ENCODE assay signal across 22 mouse cellular contexts in genomic region chr12:79393636-79394035, GRCm38 (mm10).
DNase-seq lines count a peak whose midpoint lies in the region; ATAC-seq and TF ChIP-seq lines count a peak whose summit lies in the region.
"Had no signal": no experiment of that assay in that cellular context is flagged by ENCODE, and none has a peak within 500 bp of the region (broad histone marks: within the 10 kb centered on the region; RNA-seq: fewer than 3 reads in every experiment).

No protein-coding gene starts in this region.

- TF ChIP-seq CTCF in embryonic fibroblast, embryonic 13.5 days (IDR thresholded peaks at IDR 0.05; ENCODE audit: borderline replicate concordance, insufficient read depth, low read length) = no peak
- no peak for TF ChIP-seq CTCF in stomach, postnatal 0 days (IDR thresholded peaks at IDR 0.05; ENCODE audit: low read depth)
- TF ChIP-seq CTCF in midbrain, postnatal 0 days (IDR thresholded peaks at IDR 0.05) = no peak

- H3K36me3 ChIP-seq in lung, embryonic 15.5 days = no peaks in the 10 kb centered on the region
- no peaks in the 10 kb centered on the region for H3K36me3 ChIP-seq in stomach, postnatal 0 days (ENCODE audit: control insufficient read depth, insufficient read depth, low read length)
- no peaks in the 10 kb centered on the region for H3K36me3 ChIP-seq in midbrain, postnatal 0 days (ENCODE audit: insufficient read depth, low read length)
- H3K36me3 ChIP-seq: embryonic facial prominence, embryonic 15.5 days; forebrain, embryonic 15.5 days; heart, embryonic 10.5 days; hindbrain, embryonic 12.5 days had no signal

- H3K9me3 ChIP-seq in lung, embryonic 15.5 days = no peaks in the 10 kb centered on the region
- H3K9me3 ChIP-seq in stomach, postnatal 0 days (ENCODE audit: control insufficient read depth, low read length) = no peaks in the 10 kb centered on the region
- H3K9me3 ChIP-seq in midbrain, postnatal 0 days (ENCODE audit: low read length) = no peaks in the 10 kb centered on the region
- H3K9me3 ChIP-seq: embryonic facial prominence, embryonic 15.5 days; forebrain, embryonic 15.5 days; heart, embryonic 10.5 days; hindbrain, embryonic 12.5 days had no signal

- peak; percentile 52; the same call in 1 of the 2 replicates for ATAC-seq in lung, embryonic 15.5 days (ENCODE audit: borderline replicate concordance, extremely low read depth, low FRiP score, low TSS enrichment)
- ATAC-seq in stomach, postnatal 0 days (ENCODE audit: low FRiP score, low TSS enrichment) = no peak
- ATAC-seq in CD4-positive, CD25-positive, alpha-beta regulatory T cell, adult 4 months = no peak
- no peak for ATAC-seq in midbrain, postnatal 0 days (ENCODE audit: low FRiP score)
- ATAC-seq: forebrain, embryonic 15.5 days; hindbrain, postnatal 0 days had no signal

- no peaks in the 10 kb centered on the region for H3K27me3 ChIP-seq in lung, embryonic 15.5 days
- H3K27me3 ChIP-seq in stomach, postnatal 0 days (ENCODE audit: control insufficient read depth, insufficient read depth, low read length) = no peaks in the 10 kb centered on the region
- H3K27me3 ChIP-seq in midbrain, postnatal 0 days (ENCODE audit: insufficient read depth, low read length) = no peaks in the 10 kb centered on the region
- H3K27me3 ChIP-seq: embryonic facial prominence, embryonic 15.5 days; forebrain, embryonic 15.5 days; hindbrain, embryonic 12.5 days had no signal

- WGBS in lung, embryonic 15.5 days = 38% methylated on average over 2 of the region's 2 CpGs
- WGBS in stomach, postnatal 0 days = 37% methylated on average over 2 of the region's 2 CpGs
- 86% methylated on average over 2 of the region's 2 CpGs for WGBS in midbrain, postnatal 0 days

- H3K9ac ChIP-seq in lung, embryonic 15.5 days = no peak overlapping the region
- H3K9ac ChIP-seq in stomach, postnatal 0 days (ENCODE audit: low read length) = no peak overlapping the region
- no peak overlapping the region for H3K9ac ChIP-seq in midbrain, postnatal 0 days (replicated peaks; ENCODE audit: low read length, poor library complexity, severe bottlenecking)
- H3K9ac ChIP-seq: embryonic facial prominence, embryonic 15.5 days; forebrain, embryonic 15.5 days; hindbrain, embryonic 12.5 days had no signal

- DNase-seq in lung, postnatal 25 days (ENCODE audit: low spot score) = no peak
- DNase-seq in 416B (ENCODE audit: low read depth) = peak; percentile 80
- DNase-seq in stomach, postnatal 0 days (ENCODE audit: low spot score) = no peak
- no peak for DNase-seq in midbrain, postnatal 0 days (ENCODE audit: low spot score)
- DNase-seq: adrenal gland, adult 2 months; adrenal gland, postnatal 36 days; B cell, adult 2 months; cerebellum, adult 2 months; cerebellum, postnatal 10 days; embryo, embryonic 11 days; gastrocnemius, postnatal 36 days; heart, adult 18-20 months; heart, postnatal 10 days; heart, postnatal 4 days had no signal

- peak overlapping the region; percentile 80 for H3K27ac ChIP-seq in lung, embryonic 15.5 days
- H3K27ac ChIP-seq in embryonic fibroblast, embryonic 13.5 days (ENCODE audit: insufficient read depth, low read length) = peak overlapping the region; percentile 68
- 0 out of 2 replicates have a peak overlapping the region, but pooled peaks have one; percentile 24 for H3K27ac ChIP-seq in stomach, postnatal 0 days (replicated peaks)
- no peak overlapping the region for H3K27ac ChIP-seq in midbrain, postnatal 0 days (ENCODE audit: low read depth, low read length)
- H3K27ac ChIP-seq: embryonic facial prominence, embryonic 15.5 days; forebrain, embryonic 15.5 days; heart, embryonic 10.5 days; hindbrain, embryonic 12.5 days; hindbrain, postnatal 0 days had no signal

- no peak for TF ChIP-seq EP300 in stomach, postnatal 0 days (optimal IDR thresholded peaks at IDR 0.05)

- no peak for TF ChIP-seq POLR2A in embryonic fibroblast, embryonic 13.5 days (IDR thresholded peaks at IDR 0.05; ENCODE audit: low read depth, low read length)

- H3K4me2 ChIP-seq in lung, embryonic 15.5 days = no peak overlapping the region
- no peak overlapping the region for H3K4me2 ChIP-seq in stomach, postnatal 0 days (replicated peaks; ENCODE audit: low read depth)
- no peak overlapping the region for H3K4me2 ChIP-seq in midbrain, postnatal 0 days (ENCODE audit: low read depth, low read length, poor library complexity, severe bottlenecking)
- H3K4me2 ChIP-seq: embryonic facial prominence, embryonic 15.5 days; forebrain, embryonic 15.5 days; hindbrain, embryonic 12.5 days had no signal

- H3K4me1 ChIP-seq in lung, embryonic 15.5 days = peaks cover 16% of the 10 kb centered on the region
- peaks cover 2% of the 10 kb centered on the region; the same call in 1 of the 2 replicates for H3K4me1 ChIP-seq in embryonic fibroblast, embryonic 13.5 days (ENCODE audit: control insufficient read depth, insufficient read depth, low read length)
- no peaks in the 10 kb centered on the region for H3K4me1 ChIP-seq in stomach, postnatal 0 days (replicated peaks; ENCODE audit: control insufficient read depth, insufficient read depth)
- no peaks in the 10 kb centered on the region for H3K4me1 ChIP-seq in midbrain, postnatal 0 days (ENCODE audit: insufficient read depth, low read length)
- H3K4me1 ChIP-seq: forebrain, embryonic 15.5 days; hindbrain, embryonic 12.5 days had no signal

- no peak overlapping the region for H3K4me3 ChIP-seq in lung, embryonic 15.5 days
- no peak overlapping the region for H3K4me3 ChIP-seq in embryonic fibroblast, embryonic 13.5 days (ENCODE audit: insufficient read depth, low read length)
- no peak overlapping the region for H3K4me3 ChIP-seq in stomach, postnatal 0 days (ENCODE audit: low read depth, low read length)
- H3K4me3 ChIP-seq in midbrain, postnatal 0 days (ENCODE audit: low read depth, low read length) = no peak overlapping the region
- H3K4me3 ChIP-seq: embryonic facial prominence, embryonic 15.5 days; forebrain, embryonic 15.5 days; heart, embryonic 10.5 days; hindbrain, embryonic 12.5 days had no signal
